Mouse (Mus musculus) gastrocnemius, adult 18-20 months (tissue): ENCODE data around the gene Mbnl2. TPM values are rescaled to one million over a fixed set of nuclear protein-coding genes. Genes with fewer than 3 reads are reported as not detected.
"Not testable (repeated sequence)": the region's sequence is repeated elsewhere in the genome, so short reads cannot be mapped to it uniquely, and the experiment has no call there.

Experiments used
- DNase-seq: peaks from one replicate; pipeline ENCODE4 v3.0.0; 2021; ENCODE audit warnings: low spot score
- total RNA-seq, 2 experiments: library from RNA; stranded (reverse); gene quantifications; 2 replicates each; pipeline ENCODE4 v1.2.3; 2021

Gene Mbnl2
- total RNA-seq, 2 experiments from 2014 or later, result 299 to 300 TPM

DNA sequence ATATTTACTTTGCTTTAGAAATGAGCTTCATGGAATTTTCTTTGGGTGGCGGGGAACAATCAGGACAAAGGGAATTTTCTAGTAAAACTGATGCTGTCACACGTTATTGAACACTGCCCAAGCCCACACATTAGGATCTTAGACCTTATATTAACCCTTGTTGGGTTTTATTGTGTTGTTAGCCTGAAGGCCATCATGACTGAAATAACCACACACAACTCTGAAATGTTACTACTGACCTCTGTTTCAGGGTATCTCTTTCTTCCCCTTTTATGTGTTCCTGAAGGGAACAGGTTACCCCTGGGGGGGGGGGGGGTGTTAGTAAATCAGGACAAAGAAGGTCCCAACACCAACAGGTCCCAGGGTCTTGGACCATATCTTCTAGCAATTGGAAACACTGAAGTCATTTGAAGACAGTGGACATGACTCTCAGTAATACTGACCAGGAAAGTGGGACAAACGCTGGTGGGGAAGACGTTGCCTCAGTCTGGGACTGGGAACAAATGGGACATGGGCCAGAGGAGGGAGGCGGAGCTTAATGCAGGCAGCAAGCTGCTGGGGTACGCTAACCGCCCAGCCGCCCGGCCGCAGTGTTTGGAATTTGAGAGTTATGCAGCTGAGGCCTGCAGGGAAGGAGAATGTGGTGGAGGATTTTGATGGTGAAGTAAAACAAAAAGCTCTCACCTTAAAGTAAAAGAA lies 80.4 kb downstream of the Mbnl2 start:
- no peak for DNase-seq

DNA sequence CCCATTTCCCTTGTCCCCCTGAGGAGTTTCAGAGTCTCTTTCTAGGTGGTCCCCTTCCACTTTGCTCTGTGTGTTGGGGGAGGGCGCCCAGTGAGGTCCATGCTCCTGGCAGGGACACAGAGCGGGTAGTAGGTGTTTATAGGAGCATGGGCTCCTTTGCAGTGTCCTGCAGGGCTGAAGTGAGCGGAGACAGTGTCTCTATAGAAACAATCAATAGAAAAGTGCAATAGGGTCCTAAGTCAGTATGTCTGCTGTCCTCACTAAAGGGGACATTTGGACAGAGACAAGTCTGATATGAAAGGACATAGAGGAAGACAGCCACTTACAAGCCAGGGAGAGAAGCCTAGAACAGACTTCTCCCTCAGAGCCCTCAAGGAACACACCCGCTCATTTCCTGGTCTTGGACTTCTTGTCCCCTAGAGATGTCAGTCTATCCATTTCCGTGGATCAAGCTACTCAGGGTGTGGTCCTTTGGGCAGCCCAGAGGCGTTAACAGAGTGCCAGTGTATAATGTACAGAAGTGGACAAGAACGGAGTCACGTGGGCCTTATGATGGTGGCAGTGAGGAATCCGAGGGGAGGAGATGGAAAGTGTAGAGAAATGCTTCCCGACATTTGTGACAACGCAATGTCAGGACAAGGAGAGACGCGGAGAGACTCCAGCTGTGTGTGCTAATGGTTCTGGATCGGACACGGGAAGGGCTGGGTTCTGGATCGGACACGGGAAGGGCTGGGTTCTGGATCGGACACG lies 82.0 kb downstream of the Mbnl2 start:
- DNase-seq, result no peak

DNA sequence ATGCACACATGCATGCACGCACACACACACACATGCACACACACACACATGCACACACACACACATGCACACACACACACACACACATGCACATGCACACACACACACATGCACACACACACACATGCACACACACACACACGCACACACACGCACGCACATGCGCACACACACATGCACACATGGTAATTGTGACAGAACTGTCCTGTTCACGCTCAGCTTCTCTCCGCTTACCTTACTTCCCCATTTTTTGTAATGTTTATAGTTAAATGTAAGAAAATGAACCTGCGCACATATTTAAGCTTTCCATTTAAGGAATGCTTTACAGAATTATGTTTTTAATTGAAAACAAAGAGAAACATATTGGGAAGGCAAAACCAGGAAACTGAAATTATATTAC lies 84.1 kb downstream of the Mbnl2 start:
- not testable (repeated sequence) for DNase-seq

GRCm38 (mm10) chr14:120361121-120361520 lies 85.7 kb downstream of the Mbnl2 start:
- no peak for DNase-seq

DNA sequence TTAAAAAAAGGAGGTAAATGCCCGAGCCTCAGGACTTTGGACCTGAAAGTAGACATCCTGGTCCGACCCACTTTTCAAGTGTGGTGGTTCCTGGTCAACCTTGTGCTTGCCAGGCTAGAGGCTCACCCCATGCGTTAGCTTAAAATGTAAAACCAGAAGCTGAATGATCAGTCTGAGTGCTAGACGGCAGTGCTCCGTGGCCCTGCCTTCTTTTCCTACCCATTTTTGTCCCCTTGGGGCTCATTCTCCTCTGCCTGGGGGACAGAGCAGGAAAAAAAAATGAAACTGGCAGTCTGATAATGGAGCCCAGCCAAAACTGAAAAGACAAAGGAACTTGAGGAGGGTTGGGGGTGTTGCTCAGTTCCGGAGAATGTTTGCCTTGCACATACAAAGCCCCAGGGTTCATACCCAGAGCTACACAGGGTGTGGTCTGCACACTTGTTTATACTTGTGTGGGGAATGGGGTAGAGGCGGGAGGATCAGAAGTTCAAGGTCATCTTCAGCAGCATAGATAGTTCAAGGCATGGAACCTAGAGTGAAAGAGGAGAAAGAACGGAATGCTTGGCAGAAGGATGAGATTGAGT lies 87.0 kb downstream of the Mbnl2 start:
- DNase-seq, result no peak

- DNase-seq, result no peak
Measured at GRCm38 (mm10) chr14:120363090-120363818, 87.8 kb downstream of the Mbnl2 start.

DNA sequence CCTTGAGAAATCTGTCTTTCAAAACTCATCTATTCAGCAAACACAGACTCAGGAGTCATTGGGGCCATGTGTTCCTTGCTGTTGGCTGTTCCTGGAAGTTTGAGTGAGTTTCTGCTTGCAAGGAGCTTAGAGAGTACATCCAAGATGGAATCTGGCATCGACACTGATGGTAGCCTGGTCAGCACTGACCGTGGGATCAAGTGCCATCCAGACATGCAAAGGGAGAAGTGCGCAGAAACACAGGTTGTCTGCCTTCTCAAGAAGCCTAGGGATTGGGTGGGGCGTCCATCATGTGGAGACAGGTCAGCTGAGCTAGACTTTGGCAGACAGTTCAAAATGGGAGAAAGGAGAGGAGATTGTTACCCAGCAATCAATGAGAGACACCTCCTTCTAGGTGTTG lies 89.6 kb downstream of the Mbnl2 start:
- DNase-seq, result no peak

GRCm38 (mm10) chr14:120366962-120367361 lies 91.5 kb downstream of the Mbnl2 start:
- no peak for DNase-seq

DNA sequence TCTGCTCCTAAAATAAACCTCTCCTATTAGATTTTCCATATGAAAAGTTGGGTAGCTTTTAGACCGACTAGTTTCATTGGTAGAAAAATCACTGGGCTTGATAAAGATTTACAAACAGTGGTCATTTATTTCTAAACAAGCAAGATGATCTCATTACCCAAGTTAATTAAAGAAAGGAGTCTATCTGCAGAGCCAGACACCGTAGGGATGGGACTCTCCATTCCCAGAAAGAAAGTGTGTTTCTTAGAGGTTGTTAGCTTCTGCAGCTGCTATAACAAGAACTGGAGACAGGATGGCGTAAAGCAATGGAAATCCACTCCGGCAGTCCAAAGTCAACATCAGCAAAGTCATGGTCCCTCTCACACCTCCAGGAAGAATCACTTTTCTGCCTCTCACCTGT lies 92.1 kb downstream of the Mbnl2 start:
- no peak for DNase-seq

DNA sequence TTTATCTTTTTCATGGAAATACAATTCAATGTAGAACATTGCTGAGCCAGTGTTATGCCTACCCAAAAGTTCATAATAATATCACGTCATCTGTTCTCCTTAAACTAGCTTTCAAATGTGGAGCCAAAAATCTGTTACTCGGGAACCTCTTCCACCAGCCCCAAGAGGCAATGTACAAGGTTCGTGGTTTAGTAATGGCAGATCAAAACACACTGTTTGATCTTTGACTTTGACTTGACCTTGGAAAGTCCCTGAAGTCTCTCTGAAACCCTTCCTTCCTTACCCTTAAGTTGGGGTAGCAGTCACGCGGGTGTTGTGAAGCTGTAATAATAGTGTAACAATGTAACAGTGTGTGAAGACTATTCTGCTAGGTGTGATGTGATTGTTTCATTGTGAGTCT lies 93.0 kb downstream of the Mbnl2 start:
- DNase-seq, result no peak

GRCm38 (mm10) chr14:120368914-120369391 lies 93.5 kb downstream of the Mbnl2 start:
- DNase-seq, result peak; percentile 70

GRCm38 (mm10) chr14:120370044-120370443 lies 94.6 kb downstream of the Mbnl2 start:
- DNase-seq, result no peak

DNA sequence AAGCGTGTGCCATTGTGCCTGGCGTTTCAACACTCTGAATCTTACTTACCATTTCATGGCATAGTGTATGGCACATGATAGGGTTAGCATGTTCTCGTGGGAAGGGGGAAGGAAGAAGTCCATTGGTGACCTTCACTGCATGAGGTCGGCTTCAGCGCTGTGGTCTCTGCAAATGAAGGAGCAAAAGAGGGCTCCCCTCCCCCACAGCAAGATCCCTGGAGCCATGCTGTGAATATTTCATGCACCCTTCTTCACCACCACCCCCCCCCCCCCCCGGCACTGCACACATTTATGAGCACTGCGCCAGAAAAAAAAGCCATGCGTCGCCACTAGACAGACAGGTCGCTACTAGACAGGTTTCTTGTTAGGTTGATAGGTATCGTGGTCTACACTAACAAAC lies 95.2 kb downstream of the Mbnl2 start:
- DNase-seq, result no peak

DNA sequence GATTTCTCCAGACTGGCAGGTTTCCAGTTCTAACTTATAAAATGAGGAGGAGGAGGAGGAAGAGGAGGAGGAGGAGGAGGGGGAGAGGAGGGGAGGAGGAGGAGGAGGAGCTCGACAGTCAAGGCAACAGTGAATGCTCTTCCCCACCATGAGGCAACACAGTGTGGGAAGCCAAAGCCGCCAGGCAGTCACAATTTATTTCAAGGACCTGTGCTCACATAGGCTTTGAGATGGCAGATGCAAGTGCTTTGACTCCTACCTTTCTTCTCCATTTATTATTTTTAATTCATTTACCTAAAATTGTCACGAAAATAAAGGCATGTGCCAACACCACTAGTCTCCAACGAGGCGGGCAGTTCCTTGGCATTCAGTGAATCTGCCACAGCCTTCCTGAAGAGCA lies 95.7 kb downstream of the Mbnl2 start:
- no peak for DNase-seq

DNA sequence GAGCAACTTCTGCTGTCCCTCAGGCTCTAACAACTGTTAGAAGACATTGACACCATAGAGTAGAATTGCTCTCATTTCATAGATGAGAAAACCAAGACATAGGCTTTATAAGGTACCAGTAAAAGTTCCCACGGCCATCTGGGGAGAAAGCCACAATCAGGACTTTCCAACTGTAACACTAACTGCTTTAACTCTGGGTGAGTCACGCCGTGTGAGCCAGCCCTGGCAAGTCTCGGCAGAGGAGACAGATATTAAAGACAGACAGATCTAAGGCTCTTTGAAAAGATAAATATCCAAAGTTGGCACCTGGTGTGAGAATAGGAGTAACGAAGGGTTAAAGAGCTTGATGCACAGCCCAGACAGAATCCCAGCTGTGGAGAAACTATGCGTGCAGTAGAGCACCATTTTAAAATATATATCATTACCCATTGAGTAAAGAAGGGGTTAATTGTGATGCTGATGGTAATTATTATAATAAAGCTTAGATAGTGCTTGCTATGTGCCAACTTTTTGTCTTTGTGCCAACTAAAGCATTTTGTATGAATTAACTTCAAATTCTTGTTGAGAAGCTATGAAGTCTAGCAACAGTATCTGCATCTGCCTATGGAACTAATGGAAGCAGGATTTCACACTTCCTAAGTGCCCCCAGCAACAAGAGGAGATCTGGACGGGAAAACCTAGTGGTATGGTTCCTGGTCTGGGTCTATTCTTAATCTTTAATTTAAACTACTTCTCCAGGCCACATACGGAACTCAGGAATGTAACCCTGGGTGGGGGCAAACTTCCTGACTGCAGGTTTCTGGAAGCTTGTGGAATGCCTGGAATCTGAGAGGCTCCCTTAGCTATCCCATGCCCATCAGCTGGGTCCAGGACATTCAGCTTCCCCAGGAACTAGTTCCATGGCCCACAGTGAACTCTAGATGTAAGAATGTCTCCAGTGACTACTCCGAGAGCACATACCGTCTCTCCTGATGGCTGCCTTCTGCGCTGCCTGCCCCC lies 97.9 kb downstream of the Mbnl2 start:
- peak; percentile 44 for DNase-seq

- no peak for DNase-seq
Measured at GRCm38 (mm10) chr14:120374786-120375185, 99.3 kb downstream of the Mbnl2 start.

DNA sequence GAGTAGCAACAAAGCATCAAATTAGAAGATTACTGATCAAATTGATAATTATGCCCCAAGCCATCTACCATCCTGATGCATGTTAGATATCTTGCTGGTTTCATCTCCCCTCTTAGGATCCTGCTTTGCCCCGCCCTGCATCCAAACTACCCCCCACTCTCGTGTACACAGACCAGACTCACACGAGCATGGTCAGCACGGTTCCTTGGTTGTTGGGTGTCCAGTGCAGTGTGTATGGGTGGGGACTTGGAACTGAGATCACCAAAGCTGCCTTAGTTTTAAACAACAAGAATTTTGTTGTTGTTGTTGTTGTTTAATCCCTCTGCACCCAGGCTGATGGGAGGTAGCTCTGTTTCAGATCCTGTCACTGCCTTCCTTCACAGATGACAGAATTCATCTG lies 101.7 kb downstream of the Mbnl2 start:
- no peak for DNase-seq

DNA sequence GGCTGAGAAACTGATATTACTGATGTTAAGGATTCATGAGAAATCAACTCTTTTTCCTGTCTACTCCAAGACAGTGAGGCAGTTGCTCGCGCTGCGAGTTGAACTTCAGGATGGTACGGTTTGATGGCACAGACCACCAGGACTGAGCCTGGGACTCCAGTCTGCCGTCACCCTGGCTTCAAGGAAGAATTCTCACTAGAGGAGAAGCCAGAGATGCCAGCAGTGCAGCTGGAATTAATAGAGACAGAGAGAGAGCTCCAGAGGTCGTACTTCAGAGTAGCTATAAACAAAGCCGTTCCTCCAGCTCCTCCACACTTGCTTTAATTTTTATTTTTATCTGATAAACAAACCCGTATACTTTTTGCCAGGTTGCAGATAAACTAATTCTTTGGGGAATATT lies 102.5 kb downstream of the Mbnl2 start:
- DNase-seq, result no peak

- peak; percentile 77 for DNase-seq
Measured at GRCm38 (mm10) chr14:120379716-120380115, 104.2 kb downstream of the Mbnl2 start.

DNA sequence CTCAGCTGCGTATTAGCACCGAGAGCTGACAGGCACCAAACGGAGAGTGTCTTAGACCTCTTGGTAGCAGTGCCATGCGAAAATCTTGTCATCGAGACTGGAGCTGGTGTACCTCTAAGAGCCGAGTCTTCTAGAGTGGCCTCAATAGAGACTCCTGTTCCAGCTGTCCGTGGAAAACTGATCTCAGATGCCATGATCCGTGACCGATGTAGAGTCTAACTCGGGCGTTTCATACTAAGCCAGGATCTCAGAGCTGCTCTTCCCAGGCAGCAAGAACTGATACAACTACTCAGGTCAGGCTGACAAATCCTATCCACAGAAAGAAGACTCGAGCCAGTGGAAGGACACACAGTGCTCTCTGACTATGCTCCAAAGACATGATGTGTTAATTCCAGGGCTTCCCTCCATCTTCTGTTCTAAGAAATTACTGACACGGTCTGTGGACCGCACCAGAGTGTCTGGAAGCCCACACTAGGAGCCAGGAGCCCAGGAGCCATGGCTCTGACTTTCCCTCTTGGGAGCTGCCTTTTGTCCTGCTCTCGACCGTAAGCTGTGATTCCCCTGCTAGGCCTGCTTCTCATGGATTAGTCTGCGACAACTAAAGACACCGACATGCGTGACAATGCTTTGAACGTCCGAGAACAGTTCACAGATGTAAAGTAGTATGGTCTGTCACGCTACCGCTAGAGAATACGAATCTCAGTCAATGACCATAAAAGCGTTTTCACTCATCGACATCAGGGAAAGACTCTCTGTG lies 106.1 kb downstream of the Mbnl2 start:
- DNase-seq, result no peak
